Mouse (Mus musculus) hindbrain, embryonic 14.5 days (tissue): Measurements from ENCODE around the gene Egflam. TPM values are rescaled to one million over a fixed set of nuclear protein-coding genes. Genes with fewer than 3 reads are reported as not detected.

Experiments used
- ATAC-seq: fragments of 200-750 bp; cut with Nextera tagmentation; 2 replicates; pipeline ENCODE4 v1.8.0; 2017; ENCODE audit warnings: moderate number of reproducible peaks, mild to moderate bottlenecking, moderate TSS enrichment, moderate library complexity; ENCODE audit not compliant: low FRiP score
- DNase-seq: peaks from one replicate; pipeline ENCODE4 v3.0.0-alpha.2; 2015; ENCODE audit warnings: low spot score
- H3K27ac ChIP-seq: fragments of 300-500 bp; sonication (generic); 2 replicates; pipeline ENCODE4 v1.5.1; 2014; ENCODE audit warnings: mild to moderate bottlenecking, moderate library complexity
- H3K27me3 ChIP-seq: fragments of 300-500 bp; sonication (generic); 2 replicates; pipeline ENCODE4 v1.6.1; 2014; ENCODE audit warnings: mild to moderate bottlenecking, low read length, mixed read lengths; ENCODE audit not compliant: control insufficient read depth, insufficient read depth
- H3K36me3 ChIP-seq: fragments of 300-500 bp; sonication (generic); replicated peaks from 2 replicates; pipeline ENCODE4 v1.6.1; 2014; ENCODE audit not compliant: control insufficient read depth, insufficient read depth
- H3K4me1 ChIP-seq: fragments of 300-500 bp; sonication (generic); replicated peaks from 2 replicates; pipeline ENCODE4 v1.6.1; 2014; ENCODE audit warnings: antibody characterized with exemption, low read length, mixed read lengths; ENCODE audit not compliant: control insufficient read depth, insufficient read depth
- H3K4me2 ChIP-seq: fragments of 300-500 bp; sonication (generic); replicated peaks from 2 replicates; pipeline ENCODE4 v1.6.1; 2014; ENCODE audit warnings: mild to moderate bottlenecking, moderate library complexity
- H3K4me3 ChIP-seq: fragments of 300-500 bp; sonication (generic); replicated peaks from 2 replicates; pipeline ENCODE4 v1.5.1; 2014; ENCODE audit warnings: mild to moderate bottlenecking, low read length
- H3K9ac ChIP-seq: fragments of 300-500 bp; sonication (generic); 2 replicates; pipeline ENCODE4 v1.6.1; 2014
- H3K9me3 ChIP-seq: fragments of 300-500 bp; sonication (generic); 2 replicates; pipeline ENCODE4 v1.6.1; 2016; ENCODE audit warnings: low read length; ENCODE audit not compliant: control insufficient read depth
- WGBS: fragments of 180-500 bp; shearing (Covaris S2); extraction: QIAGEN DNeasy Blood & Tissue Kit; methylation state at CpG from one replicate; pipeline ENCODE4 v1.1.7; 2014; 5-methylcytosine and 5-hydroxymethylcytosine counted together
- polyA plus RNA-seq: library from polyadenylated mRNA; unstranded; fragments of >200 nt; fragmentation: Nextera tagmentation; extraction: Ambion mirVana; gene quantifications from 2 replicates; pipeline ENCODE4 v1.2.1, GENCODE M21; 2014

Egflam gene
- polyA plus RNA-seq, 1 experiment from 2014 or later: 15.1 TPM

- Histone ChIP-seq H3K4me2 (no peak overlapping the region), H3K9ac (no peak overlapping the region), H3K36me3 (peaks cover 24% of the 10 kb centered on the region), H3K27me3 (no peaks in the 10 kb centered on the region), H3K27ac (no peak overlapping the region), H3K9me3 (no peaks in the 10 kb centered on the region), H3K4me1 (no peaks in the 10 kb centered on the region), H3K4me3 (no peak overlapping the region)
- ATAC-seq (no peak), DNase-seq (no peak)
- WGBS: 89% methylated on average over 7 of the region's 7 CpGs
Measured at GRCm38 (mm10) chr15:7173346-7173745, 224.8 kb downstream of the Egflam start.

GRCm38 (mm10) chr15:7172875-7173274 lies 225.3 kb downstream of the Egflam start:
- no peak for ATAC-seq
- no peaks in the 10 kb centered on the region for H3K9me3 ChIP-seq
- no peaks in the 10 kb centered on the region for H3K4me1 ChIP-seq
- peaks cover 27% of the 10 kb centered on the region for H3K36me3 ChIP-seq
- no peak overlapping the region for H3K4me3 ChIP-seq
- no peaks in the 10 kb centered on the region for H3K27me3 ChIP-seq
- no peak overlapping the region for H3K9ac ChIP-seq
- H3K4me2 ChIP-seq: no peak overlapping the region
- 64% methylated on average over 2 of the region's 2 CpGs for WGBS
- no peak overlapping the region for H3K27ac ChIP-seq
- no peak for DNase-seq

- ATAC-seq (no peak), DNase-seq (no peak)
- no peaks in the 10 kb centered on the region for H3K9me3 ChIP-seq
- H3K27ac ChIP-seq: no peak overlapping the region
- no peak overlapping the region for H3K9ac ChIP-seq
- H3K4me3 ChIP-seq: no peak overlapping the region
- no peaks in the 10 kb centered on the region for H3K4me1 ChIP-seq
- WGBS: 73% methylated on average over 11 of the region's 11 CpGs
- no peaks in the 10 kb centered on the region for H3K27me3 ChIP-seq
- H3K36me3 ChIP-seq: peaks cover 27% of the 10 kb centered on the region
- no peak overlapping the region for H3K4me2 ChIP-seq
Measured at GRCm38 (mm10) chr15:7167906-7168532, 230.2 kb downstream of the Egflam start.

GRCm38 (mm10) chr15:7167238-7167905 lies 230.8 kb downstream of the Egflam start:
- WGBS: 92% methylated on average over 10 of the region's 10 CpGs
- H3K4me2 ChIP-seq: no peak overlapping the region
- peaks cover 27% of the 10 kb centered on the region for H3K36me3 ChIP-seq
- ATAC-seq (no peak), DNase-seq (no peak)
- H3K9me3 ChIP-seq: no peaks in the 10 kb centered on the region
- H3K9ac ChIP-seq: no peak overlapping the region
- no peak overlapping the region for H3K4me3 ChIP-seq
- no peaks in the 10 kb centered on the region for H3K4me1 ChIP-seq
- no peak overlapping the region for H3K27ac ChIP-seq
- H3K27me3 ChIP-seq: no peaks in the 10 kb centered on the region

- no peaks in the 10 kb centered on the region for H3K4me1 ChIP-seq
- no peaks in the 10 kb centered on the region for H3K9me3 ChIP-seq
- H3K36me3 ChIP-seq: peaks cover 27% of the 10 kb centered on the region
- H3K9ac ChIP-seq: no peak overlapping the region
- H3K4me3 ChIP-seq: no peak overlapping the region
- WGBS: 90% methylated on average over 9 of the region's 9 CpGs
- ATAC-seq: no peak
- H3K4me2 ChIP-seq: no peak overlapping the region
- DNase-seq: no peak
- H3K27ac ChIP-seq: no peak overlapping the region
- H3K27me3 ChIP-seq: no peaks in the 10 kb centered on the region
Measured at GRCm38 (mm10) chr15:7166735-7167134, 231.5 kb downstream of the Egflam start.

GRCm38 (mm10) chr15:7163851-7164250 lies 234.3 kb downstream of the Egflam start:
- H3K4me1 ChIP-seq: no peaks in the 10 kb centered on the region
- no peaks in the 10 kb centered on the region for H3K9me3 ChIP-seq
- ATAC-seq: no peak
- DNase-seq: no peak
- H3K36me3 ChIP-seq: peaks cover 27% of the 10 kb centered on the region
- H3K27ac ChIP-seq: no peak overlapping the region
- no peak overlapping the region for H3K4me3 ChIP-seq
- WGBS: 82% methylated on average over 6 of the region's 6 CpGs
- H3K27me3 ChIP-seq: no peaks in the 10 kb centered on the region
- H3K9ac ChIP-seq: no peak overlapping the region
- H3K4me2 ChIP-seq: no peak overlapping the region

- ATAC-seq: no peak
- H3K27me3 ChIP-seq: no peaks in the 10 kb centered on the region
Measured at GRCm38 (mm10) chr15:7160321-7160720, 237.9 kb downstream of the Egflam start.

GRCm38 (mm10) chr15:7159869-7160268 lies 238.3 kb downstream of the Egflam start:
- 87% methylated on average over 9 of the region's 9 CpGs for WGBS
- no peaks in the 10 kb centered on the region for H3K27me3 ChIP-seq

More at GRCm38 (mm10) chr15:7160321-7160720, 237.9 kb downstream of the Egflam start:
- 91% methylated on average over 8 of the region's 8 CpGs for WGBS
- Histone ChIP-seq H3K36me3 (peaks cover 19% of the 10 kb centered on the region), H3K9me3 (no peaks in the 10 kb centered on the region), H3K4me1 (no peaks in the 10 kb centered on the region), H3K9ac (no peak overlapping the region), H3K4me2 (no peak overlapping the region), H3K27ac (no peak overlapping the region), H3K4me3 (no peak overlapping the region)
- DNase-seq: no peak

GRCm38 (mm10) chr15:7157658-7158057 lies 240.5 kb downstream of the Egflam start:
- no peak overlapping the region for H3K27ac ChIP-seq
- H3K4me1 ChIP-seq: peaks cover 13% of the 10 kb centered on the region
- DNase-seq: no peak
- peaks cover 13% of the 10 kb centered on the region for H3K36me3 ChIP-seq
- ATAC-seq: no peak
- H3K27me3 ChIP-seq: no peaks in the 10 kb centered on the region
- no peak overlapping the region for H3K4me2 ChIP-seq
- H3K9me3 ChIP-seq: no peaks in the 10 kb centered on the region
- no peak overlapping the region for H3K4me3 ChIP-seq
- 92% methylated on average over 6 of the region's 6 CpGs for WGBS
- H3K9ac ChIP-seq: no peak overlapping the region

More at GRCm38 (mm10) chr15:7159869-7160268, 238.3 kb downstream of the Egflam start:
- Histone ChIP-seq H3K4me3 (no peak overlapping the region), H3K36me3 (peaks cover 17% of the 10 kb centered on the region), H3K4me2 (no peak overlapping the region), H3K9ac (no peak overlapping the region), H3K4me1 (peaks cover 3% of the 10 kb centered on the region), H3K9me3 (no peaks in the 10 kb centered on the region), H3K27ac (no peak overlapping the region)
- ATAC-seq (no peak), DNase-seq (no peak)
